Mouse (Mus musculus) ovary, adult 2 months (tissue): ENCODE results near the gene Fnip1. TPM values are rescaled to one million over a fixed set of nuclear protein-coding genes. Genes with fewer than 3 reads are reported as not detected.

Source experiments
- polyA plus RNA-seq: library from polyadenylated mRNA; depleted of rRNA; stranded (reverse); fragments of >200 nt; gene quantifications from 2 replicates; pipeline ENCODE4 v1.2.3, GENCODE M21; 2012; rRNA removed

The Fnip1 gene
- 1.7 and 1.8 TPM in 2 replicates for polyA plus RNA-seq

GRCm38 (mm10) chr11:54437823-54438337 is at the start of gene Fnip1:
Gene Fnip1 (plus strand): TSS chr11:54438199.

GRCm38 (mm10) chr11:54522529-54523430 is 84.8 kb downstream of the Fnip1 start, which contains the start of gene Rapgef6:
Gene Rapgef6 (plus strand): TSS chr11:54522847.

Other genes with a start within 250 kb of the Fnip1 start
- not detected in 2 replicates for gene Csf2, start 188.5 kb upstream of the Fnip1 start, polyA plus RNA-seq
- gene Il3, start 170.9 kb upstream of the Fnip1 start, polyA plus RNA-seq, result not detected in 2 replicates
- 0.67 and 1.7 TPM in 2 replicates for gene Acsl6, start 134.4 kb upstream of the Fnip1 start, polyA plus RNA-seq
- not detected in 2 replicates for gene Meikin, start 67.5 kb upstream of the Fnip1 start, polyA plus RNA-seq
- 27.0 and 27.8 TPM in 2 replicates for gene Rapgef6, start 84.6 kb downstream of the Fnip1 start, polyA plus RNA-seq